8 mouse cellular contexts compared by ENCODE assay signal in the genomic region with DNA sequence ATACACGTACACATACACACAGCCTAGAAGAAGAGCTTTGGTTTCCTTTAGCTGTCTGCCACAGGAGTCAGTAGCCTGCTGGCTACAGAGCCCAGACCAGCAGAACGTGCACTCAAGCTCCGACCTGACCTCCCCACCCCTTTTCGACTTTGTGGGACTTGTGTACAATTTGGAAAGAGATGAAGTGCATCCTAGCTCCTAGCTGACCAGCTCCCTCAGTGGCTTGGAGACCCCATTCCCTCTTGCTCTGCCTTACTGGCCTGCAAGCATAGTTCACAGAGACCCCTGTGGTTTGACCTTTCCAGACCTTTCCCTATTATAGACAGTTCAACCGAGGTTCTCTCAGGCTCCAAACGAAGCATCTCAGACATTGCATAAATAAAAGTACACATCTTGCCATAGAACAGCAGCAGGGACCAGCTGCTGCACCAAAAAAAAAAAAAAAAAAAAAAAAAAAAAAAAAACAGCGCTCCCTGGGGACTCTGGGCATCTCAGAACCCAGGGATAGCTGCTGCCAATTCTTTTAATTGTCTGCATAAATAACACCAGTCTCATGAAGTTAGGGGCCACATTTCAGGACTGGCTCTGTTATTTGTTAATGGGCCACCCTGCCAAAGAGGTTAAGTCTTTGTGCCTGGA.
DNase-seq lines count a peak whose midpoint lies in the region; ATAC-seq and TF ChIP-seq lines count a peak whose summit lies in the region.

No protein-coding gene starts in this region.

- peak overlapping the region; percentile 97 for H3K4me2 ChIP-seq in heart, postnatal 0 days (ENCODE audit: low read depth, low read length)
- peak overlapping the region; percentile 67 for H3K4me2 ChIP-seq in liver, embryonic 16.5 days (ENCODE audit: low read depth, low read length)
- H3K4me2 ChIP-seq in stomach, postnatal 0 days (replicated peaks; ENCODE audit: low read depth): peak overlapping the region; percentile 86

- DNase-seq in heart, postnatal 0 days (ENCODE audit: low spot score): no peak
- DNase-seq in stomach, postnatal 0 days (ENCODE audit: low spot score): no peak
- DNase-seq in layer of hippocampus, adult 11-12 months (ENCODE audit: low spot score): no peak
- no peak for DNase-seq in adrenal gland, postnatal 4 days (ENCODE audit: low spot score in 2 of 2)
- DNase-seq in B cell, adult 2 months: no peak

- peaks cover 14% of the 10 kb centered on the region for H3K4me1 ChIP-seq in megakaryocyte, embryonic 14.5 days
- H3K4me1 ChIP-seq in heart, postnatal 0 days (ENCODE audit: control insufficient read depth, insufficient read depth): peaks cover 26% of the 10 kb centered on the region; the same call in 1 of the 2 replicates
- peaks cover 10% of the 10 kb centered on the region for H3K4me1 ChIP-seq in liver, embryonic 16.5 days (ENCODE audit: control insufficient read depth, low read depth, low read length)
- H3K4me1 ChIP-seq in stomach, postnatal 0 days (replicated peaks; ENCODE audit: control insufficient read depth, insufficient read depth): 0 out of 2 replicates have a peak, but pooled peaks cover 3% of the 10 kb centered on the region

- peak overlapping the region; percentile 59; the same call in 1 of the 2 replicates for H3K9ac ChIP-seq in heart, postnatal 0 days (replicated peaks; ENCODE audit: low read depth, low read length)
- H3K9ac ChIP-seq in liver, embryonic 16.5 days (ENCODE audit: low read depth, low read length): peak overlapping the region; percentile 13; the same call in 1 of the 2 replicates
- H3K9ac ChIP-seq in stomach, postnatal 0 days (ENCODE audit: low read length): no peak overlapping the region; the same call in 1 of the 2 replicates

- peaks cover 67% of the 10 kb centered on the region for H3K27me3 ChIP-seq in megakaryocyte, embryonic 14.5 days (replicated peaks)
- H3K27me3 ChIP-seq in heart, postnatal 0 days (ENCODE audit: control insufficient read depth, insufficient read depth, low read length): no peaks in the 10 kb centered on the region
- H3K27me3 ChIP-seq in liver, embryonic 16.5 days (ENCODE audit: control insufficient read depth, insufficient read depth, low read depth, low read length): peaks cover 33% of the 10 kb centered on the region
- no peaks in the 10 kb centered on the region for H3K27me3 ChIP-seq in stomach, postnatal 0 days (ENCODE audit: control insufficient read depth, insufficient read depth, low read length)

- no peak for ATAC-seq in megakaryocyte, adult 5-6 weeks (ENCODE audit: poor library complexity, severe bottlenecking)
- no peak for ATAC-seq in heart, postnatal 0 days (ENCODE audit: insufficient read depth, low read depth)
- no peak for ATAC-seq in liver, embryonic 16.5 days (ENCODE audit: low read depth)
- peak; percentile 31; the same call in 1 of the 2 replicates for ATAC-seq in stomach, postnatal 0 days (ENCODE audit: low FRiP score, low TSS enrichment)

- 0 out of 2 replicates have a peak, but pooled peaks have one; percentile 8 for TF ChIP-seq EP300 in heart, postnatal 0 days (IDR thresholded peaks at IDR 0.05; ENCODE audit: low read depth)
- no peak for TF ChIP-seq EP300 in stomach, postnatal 0 days (optimal IDR thresholded peaks at IDR 0.05)

- 54% methylated on average over 7 of the region's 7 CpGs for WGBS in heart, postnatal 0 days
- 43% methylated on average over 7 of the region's 7 CpGs for WGBS in liver, embryonic 16.5 days (ENCODE audit: insufficient replicate concordance)
- 34% methylated on average over 7 of the region's 7 CpGs for WGBS in stomach, postnatal 0 days

- no peak for TF ChIP-seq CTCF in heart, postnatal 0 days (IDR thresholded peaks at IDR 0.05; ENCODE audit: low read depth)
- no peak for TF ChIP-seq CTCF in stomach, postnatal 0 days (IDR thresholded peaks at IDR 0.05; ENCODE audit: low read depth)

- H3K9me3 ChIP-seq in megakaryocyte, embryonic 14.5 days: peaks cover 5% of the 10 kb centered on the region
- H3K9me3 ChIP-seq in heart, postnatal 0 days (replicated peaks; ENCODE audit: control insufficient read depth, low read length): no peaks in the 10 kb centered on the region
- H3K9me3 ChIP-seq in liver, embryonic 16.5 days (replicated peaks; ENCODE audit: control insufficient read depth, low read length): no peaks in the 10 kb centered on the region
- H3K9me3 ChIP-seq in stomach, postnatal 0 days (ENCODE audit: control insufficient read depth, low read length): no peaks in the 10 kb centered on the region

- peak overlapping the region; percentile 88 for H3K4me3 ChIP-seq in megakaryocyte, embryonic 14.5 days (replicated peaks)
- H3K4me3 ChIP-seq in heart, postnatal 0 days (ENCODE audit: low read depth, low read length): peak overlapping the region; percentile 61
- peak overlapping the region; percentile 54 for H3K4me3 ChIP-seq in liver, embryonic 16.5 days (ENCODE audit: low read depth, low read length)
- peak overlapping the region; percentile 52 for H3K4me3 ChIP-seq in stomach, postnatal 0 days (ENCODE audit: low read depth, low read length)

- no peaks in the 10 kb centered on the region for H3K36me3 ChIP-seq in megakaryocyte, embryonic 14.5 days (replicated peaks; ENCODE audit: low read length)
- H3K36me3 ChIP-seq in heart, postnatal 0 days (replicated peaks; ENCODE audit: control insufficient read depth, insufficient read depth, low read length): no peaks in the 10 kb centered on the region
- no peaks in the 10 kb centered on the region for H3K36me3 ChIP-seq in liver, embryonic 16.5 days (ENCODE audit: control insufficient read depth, insufficient read depth)
- H3K36me3 ChIP-seq in stomach, postnatal 0 days (ENCODE audit: control insufficient read depth, insufficient read depth, low read length): no peaks in the 10 kb centered on the region

- H3K27ac ChIP-seq in heart, postnatal 0 days (ENCODE audit: low read depth): peak overlapping the region; percentile 76
- no peak overlapping the region for H3K27ac ChIP-seq in liver, embryonic 16.5 days (ENCODE audit: low read length)
- peak overlapping the region; percentile 85 for H3K27ac ChIP-seq in stomach, postnatal 0 days (replicated peaks)
